Mouse (Mus musculus) CD4-positive, CD25-positive, alpha-beta regulatory T cell, adult 9 weeks (primary cell): ENCODE data around the gene Gm26727. TPM values are rescaled to one million over a fixed set of nuclear protein-coding genes. Genes with fewer than 3 reads are reported as not detected.

Experiments used
- polyA plus RNA-seq: library from polyadenylated mRNA; unstranded; fragments of 100-300 nt; shearing (Covaris generic); gene quantifications from one replicate; pipeline ENCODE4 v1.2.1, GENCODE M21; 2017

The Gm26727 gene
- not detected for polyA plus RNA-seq

GRCm38 (mm10) chr2:67433081-67433480 lies at the start of gene Gm26727:
Gm26727 (minus strand) TSS chr2:67433181.

DNA sequence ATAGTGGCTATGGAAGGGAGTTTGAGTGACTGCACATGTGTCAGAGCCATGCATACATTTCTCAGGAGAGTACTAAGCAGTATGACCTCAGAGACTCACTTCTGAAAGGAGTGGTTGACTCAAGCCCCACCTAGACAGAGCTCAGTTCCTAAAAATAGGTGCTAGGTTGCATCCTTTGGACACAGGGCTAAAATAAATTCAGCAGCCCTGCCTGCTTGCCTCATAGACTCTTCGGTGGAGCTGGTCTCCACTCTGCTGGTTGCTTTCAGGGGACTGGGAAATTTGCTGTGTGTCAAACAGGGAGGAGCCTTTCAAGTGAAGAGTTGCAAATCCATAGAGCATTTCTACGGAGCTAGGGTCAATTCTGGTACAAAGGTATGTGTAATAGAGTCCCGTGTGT lies 12.8 kb upstream of the Gm26727 start, which contains the start of gene Xirp2:
TSS of gene Xirp2 (plus strand) at position 223 of the 400 bp plus-strand sequence.

GRCm38 (mm10) chr2:67413425-67413824 lies 19.6 kb downstream of the Gm26727 start, which contains the start of gene Gm21830:
Gm21830 (plus strand) TSS chr2:67413725.

Other genes starting within 250 kb of the Gm26727 start
- gene Gm21830, start 19.5 kb downstream of the Gm26727 start, polyA plus RNA-seq, result not detected
- gene Xirp2, start 12.8 kb upstream of the Gm26727 start, polyA plus RNA-seq, result not detected
- not detected for gene B3galt1, start 132.7 kb upstream of the Gm26727 start, polyA plus RNA-seq